Mouse (Mus musculus): Measurements from ENCODE around the gene Zranb3.
"Not testable (repeated sequence)": the region's sequence is repeated elsewhere in the genome, so short reads cannot be mapped to it uniquely, and the experiment has no call there.

GRCm38 (mm10) chr1:128000931-128001330 lies 101.9 kb downstream of the Zranb3 start:
- not testable (repeated sequence) for TF ChIP-seq POLR2A (IDR thresholded peaks at IDR 0.05; ENCODE audit: low read depth, low read length); CTCF (IDR thresholded peaks at IDR 0.05; ENCODE audit: extremely low read depth, insufficient read length, insufficient replicate concordance, low read depth, low read length)
